Mouse (Mus musculus) G1E-ER4 (cell line): ENCODE data around the gene Kif26b. TPM values are rescaled to one million over a fixed set of nuclear protein-coding genes. Genes with fewer than 3 reads are reported as not detected.

Experiments used
- GATA1 ChIP-seq: IDR thresholded peaks from one replicate; pipeline ENCODE4 v1.8.0; 2012; ENCODE audit warnings: low read length, inconsistent platforms
- polyA plus RNA-seq: library from polyadenylated mRNA; stranded (reverse); fragments of >175 nt; gene quantifications from 2 replicates; pipeline ENCODE4 v1.2.3, GENCODE M21; 2012

The Kif26b gene
- polyA plus RNA-seq, 1 experiment = 0.01 TPM

DNA sequence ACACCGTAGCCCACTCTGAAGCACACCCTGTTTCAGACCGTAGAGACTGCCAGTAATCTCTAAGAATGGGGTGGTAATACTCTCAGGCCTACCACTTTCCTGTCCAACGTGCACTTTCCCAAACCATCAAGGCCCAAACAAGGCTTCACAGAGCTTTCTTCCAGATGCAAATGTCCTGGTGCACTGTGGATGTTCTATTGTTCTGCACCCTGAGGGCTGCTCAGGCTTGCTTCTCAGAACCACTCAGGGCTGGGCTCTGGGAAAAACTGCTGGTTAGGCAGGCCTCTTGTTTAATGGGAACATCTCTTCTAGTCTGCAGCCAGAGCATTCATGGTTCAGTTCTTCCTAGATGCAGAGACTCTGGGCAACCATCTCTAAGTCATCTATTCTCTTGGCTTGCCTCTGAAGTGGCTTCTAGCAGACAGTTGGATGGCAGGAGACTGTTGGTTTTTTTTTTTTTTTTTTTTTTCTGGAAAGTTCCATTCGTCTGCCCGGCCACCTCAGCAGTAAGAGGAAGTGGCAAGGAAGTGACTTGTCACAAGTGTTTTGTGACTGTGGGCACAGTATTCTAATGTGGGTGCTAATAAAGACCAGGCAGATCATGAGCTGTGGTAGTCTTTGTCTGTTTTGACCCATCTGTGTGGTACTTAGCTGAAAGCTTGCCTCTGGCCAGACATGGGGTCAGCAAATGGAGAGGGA lies 135.5 kb downstream of the Kif26b start:
- no peak for TF ChIP-seq GATA1

GRCm38 (mm10) chr1:178666524-178666923 lies 137.6 kb downstream of the Kif26b start:
- TF ChIP-seq GATA1 = no peak

- no peak for TF ChIP-seq GATA1
These were observed 138.9 kb downstream of the Kif26b start for GRCm38 (mm10) chr1:178667808-178668207.

DNA sequence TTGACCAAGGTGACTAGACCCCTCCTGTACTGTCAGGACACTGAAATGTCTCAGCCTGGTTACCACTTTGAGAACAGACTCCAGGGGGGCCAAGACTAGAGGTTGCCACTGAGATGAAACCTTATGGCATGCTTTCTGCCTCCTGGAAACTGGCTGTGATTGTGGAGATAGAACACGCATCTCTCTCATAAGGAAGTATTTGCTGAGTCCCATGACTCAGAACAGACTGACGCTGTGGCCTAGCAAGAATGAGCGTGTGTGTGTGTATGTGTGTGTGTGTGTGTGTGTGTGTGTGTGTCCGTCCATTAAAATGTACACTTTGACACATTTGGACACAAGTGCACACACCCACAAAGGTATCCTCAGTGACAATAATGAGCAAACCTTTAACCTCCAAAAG lies 140.0 kb downstream of the Kif26b start:
- TF ChIP-seq GATA1 = no peak

- no peak for TF ChIP-seq GATA1
These were observed 144.1 kb downstream of the Kif26b start for GRCm38 (mm10) chr1:178673051-178673450.

DNA sequence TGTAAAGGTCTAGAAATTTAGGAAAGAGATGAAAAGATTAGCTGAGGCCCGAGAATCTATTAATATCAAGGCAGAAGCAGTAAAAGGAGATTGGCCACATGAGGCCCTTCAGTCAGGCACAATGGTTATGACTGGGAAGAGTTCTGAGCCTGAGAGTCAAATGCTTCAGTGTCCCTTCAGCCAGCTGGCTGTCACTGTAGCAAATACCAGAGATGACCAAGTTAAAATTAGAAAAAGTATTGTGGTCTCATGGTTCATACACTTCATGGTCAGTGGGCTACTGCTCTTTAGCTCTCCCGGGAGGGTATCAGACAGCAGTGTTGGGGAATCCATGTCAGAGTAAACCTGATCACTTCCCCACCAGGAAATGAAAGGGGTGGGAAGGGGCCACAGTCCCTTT lies 144.6 kb downstream of the Kif26b start:
- no peak for TF ChIP-seq GATA1

GRCm38 (mm10) chr1:178675542-178676252 lies 146.8 kb downstream of the Kif26b start:
- TF ChIP-seq GATA1 = no peak

GRCm38 (mm10) chr1:178677160-178677559 lies 148.2 kb downstream of the Kif26b start:
- TF ChIP-seq GATA1 = no peak

DNA sequence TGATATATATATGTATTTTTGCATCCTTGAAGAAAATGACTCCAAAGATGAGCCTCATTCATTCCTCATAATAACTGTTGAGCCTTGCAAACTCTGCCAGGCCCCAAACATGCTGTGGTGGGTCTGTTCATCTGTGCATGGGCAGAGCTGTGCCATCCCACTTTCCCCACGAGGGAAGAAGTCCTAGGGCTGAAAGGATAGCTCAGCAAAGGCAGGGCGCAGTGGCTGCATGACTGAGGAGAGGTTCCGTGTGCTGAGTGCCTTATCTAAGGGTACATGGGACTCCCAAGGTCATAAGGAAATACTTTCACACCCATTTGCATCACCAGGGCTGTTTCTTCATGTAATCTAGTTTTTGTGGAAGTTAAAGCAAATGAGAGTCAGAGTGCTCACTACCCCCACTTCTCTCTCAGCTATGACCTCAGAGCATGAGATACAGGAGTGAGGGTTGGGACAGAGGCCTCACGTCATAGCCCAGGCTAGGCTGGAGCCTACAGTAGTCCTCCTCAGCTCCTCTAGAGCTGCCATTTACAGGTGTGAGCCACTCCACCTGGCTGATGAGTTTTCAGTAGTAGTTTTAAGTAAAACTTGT lies 148.8 kb downstream of the Kif26b start:
- no peak for TF ChIP-seq GATA1

GRCm38 (mm10) chr1:178683631-178684030 lies 154.7 kb downstream of the Kif26b start:
- TF ChIP-seq GATA1 = no peak

DNA sequence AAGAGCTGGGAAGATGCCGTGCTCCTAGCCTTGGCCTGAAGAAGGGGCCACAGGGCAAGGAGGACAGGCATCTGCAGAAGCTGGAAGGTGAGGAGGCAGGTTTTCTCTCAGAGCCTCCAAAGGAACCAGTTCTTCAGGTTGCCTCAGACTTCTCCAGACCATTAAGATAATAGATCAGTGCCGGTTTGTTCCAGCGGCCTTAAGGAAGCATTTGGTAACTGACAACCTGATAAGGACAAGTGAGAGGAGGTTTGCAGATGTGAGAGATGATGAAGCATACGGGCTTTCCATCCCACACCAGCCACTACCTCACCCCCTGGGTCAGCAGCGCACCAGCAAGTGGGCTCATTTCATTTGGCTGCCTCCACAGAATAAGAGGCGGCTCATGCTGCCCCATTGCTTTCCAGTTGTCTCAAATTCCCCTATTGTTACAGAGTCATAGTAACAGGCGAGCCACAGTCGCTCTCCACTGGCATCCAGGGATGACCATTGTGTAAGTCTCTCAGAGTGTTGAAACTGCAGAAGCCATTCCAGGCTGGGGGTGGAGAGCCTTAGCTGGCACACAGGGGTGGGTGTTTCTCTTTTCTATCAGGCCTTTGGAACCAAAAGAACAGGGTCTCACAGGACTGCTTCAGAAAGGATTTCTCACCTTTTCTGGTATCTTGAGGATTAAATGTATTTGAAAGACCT lies 156.2 kb downstream of the Kif26b start:
- TF ChIP-seq GATA1 = no peak

DNA sequence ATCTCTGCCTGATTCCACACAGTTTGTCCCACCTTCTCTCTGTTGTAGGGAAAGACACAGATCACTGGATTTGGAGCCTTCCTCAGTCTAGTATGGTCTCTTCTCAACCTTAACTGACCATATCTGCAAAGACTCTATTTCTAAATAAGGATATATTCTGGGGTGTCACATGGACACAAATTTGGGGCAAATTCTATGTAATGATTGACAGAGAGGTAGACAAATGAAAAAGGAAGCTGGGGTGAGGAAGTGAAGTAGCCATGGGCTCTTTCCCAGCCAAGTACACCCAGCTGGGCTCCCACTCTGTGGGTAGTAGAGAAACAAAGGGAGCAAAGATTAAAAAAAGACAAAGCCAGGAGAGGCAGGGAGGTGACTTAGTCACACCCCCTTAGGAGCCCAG lies 158.0 kb downstream of the Kif26b start:
- TF ChIP-seq GATA1 = no peak

DNA sequence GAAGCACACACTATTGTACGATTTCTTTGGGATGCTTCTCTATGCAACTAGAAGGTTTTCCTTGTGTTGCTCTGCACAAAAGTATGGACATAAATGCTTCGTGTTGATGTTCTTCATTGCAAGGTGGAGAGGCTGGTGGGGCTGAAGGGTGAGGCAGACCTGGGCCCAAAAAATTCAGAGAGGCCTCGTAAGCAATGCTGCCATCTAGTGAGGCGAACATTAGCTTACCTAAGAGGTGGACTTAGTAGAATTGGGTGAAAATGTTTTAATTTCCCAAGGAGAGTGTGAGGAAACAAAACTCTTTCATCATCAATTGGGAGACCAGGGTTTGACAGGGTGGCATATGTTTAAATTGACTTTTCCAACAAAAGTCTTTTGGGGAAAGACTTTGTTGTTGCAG lies 160.6 kb downstream of the Kif26b start:
- TF ChIP-seq GATA1 = no peak

- TF ChIP-seq GATA1 = no peak
These were observed 162.8 kb downstream of the Kif26b start for GRCm38 (mm10) chr1:178691679-178692078.

DNA sequence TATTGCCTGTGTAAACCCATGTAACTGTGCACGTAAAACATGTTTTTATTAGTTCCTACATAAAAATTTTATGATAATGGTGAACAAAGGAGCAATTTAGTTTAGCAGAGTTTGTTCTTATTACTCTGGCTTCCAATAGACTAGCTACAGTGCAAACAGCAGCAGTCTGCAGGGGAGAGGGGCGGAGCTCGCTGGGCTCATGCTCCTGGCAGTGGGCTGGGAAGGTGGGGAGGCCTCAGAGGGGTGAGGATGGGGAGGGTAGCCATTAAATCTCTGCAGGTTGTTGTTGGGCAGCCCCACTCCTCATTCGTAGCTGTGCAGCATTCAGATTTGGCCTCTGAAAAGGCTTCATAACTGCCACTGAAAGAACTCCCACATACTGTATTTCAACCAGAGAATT lies 171.2 kb downstream of the Kif26b start:
- no peak for TF ChIP-seq GATA1

DNA sequence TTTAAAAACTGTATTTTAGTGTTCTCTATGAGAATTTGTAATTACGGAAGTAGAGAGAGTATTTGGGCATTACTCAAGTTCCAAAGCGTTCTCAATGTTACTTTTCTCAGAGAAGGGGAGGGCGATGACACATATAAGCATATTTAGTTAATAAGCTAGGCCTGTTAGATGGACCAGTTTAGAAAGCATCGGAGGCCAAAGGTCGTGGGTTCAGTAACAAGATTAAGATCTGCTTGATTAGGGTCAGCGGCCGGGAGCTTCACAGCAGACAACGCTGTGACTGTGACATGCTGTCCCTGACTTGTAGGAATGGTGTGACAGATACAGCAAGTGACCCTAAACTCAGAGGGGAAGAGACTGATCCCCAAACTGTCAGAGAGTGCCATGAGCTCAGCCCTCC lies 174.6 kb downstream of the Kif26b start:
- no peak for TF ChIP-seq GATA1
